Mouse (Mus musculus) CH12.LX (cell line): Measurements from ENCODE around the gene Sdcbp2.

Experiments used
- KAT2A ChIP-seq: IDR thresholded peaks from 2 replicates; pipeline ENCODE4 v1.6.1; 2012; ENCODE audit warnings: low read length, improper control_type of control experiment, inconsistent platforms; ENCODE audit not compliant: insufficient replicate concordance
- MXI1 ChIP-seq: IDR thresholded peaks from 2 replicates; pipeline ENCODE4 v1.6.1; 2011; ENCODE audit warnings: mild to moderate bottlenecking, low read depth, low read length, improper control_type of control experiment
- POLR2A ChIP-seq: IDR thresholded peaks from 2 replicates; pipeline ENCODE4 v1.6.1; 2011; ENCODE audit warnings: low read depth, mild to moderate bottlenecking, improper control_type of control experiment, low read length

GRCm38 (mm10) chr2:151580945-151581344 lies 8.5 kb downstream of the Sdcbp2 start:
- no peak for TF ChIP-seq POLR2A
- no peak for TF ChIP-seq KAT2A
- no peak for TF ChIP-seq MXI1
